Mouse (Mus musculus): ENCODE data around the gene Adgrv1.

DNA sequence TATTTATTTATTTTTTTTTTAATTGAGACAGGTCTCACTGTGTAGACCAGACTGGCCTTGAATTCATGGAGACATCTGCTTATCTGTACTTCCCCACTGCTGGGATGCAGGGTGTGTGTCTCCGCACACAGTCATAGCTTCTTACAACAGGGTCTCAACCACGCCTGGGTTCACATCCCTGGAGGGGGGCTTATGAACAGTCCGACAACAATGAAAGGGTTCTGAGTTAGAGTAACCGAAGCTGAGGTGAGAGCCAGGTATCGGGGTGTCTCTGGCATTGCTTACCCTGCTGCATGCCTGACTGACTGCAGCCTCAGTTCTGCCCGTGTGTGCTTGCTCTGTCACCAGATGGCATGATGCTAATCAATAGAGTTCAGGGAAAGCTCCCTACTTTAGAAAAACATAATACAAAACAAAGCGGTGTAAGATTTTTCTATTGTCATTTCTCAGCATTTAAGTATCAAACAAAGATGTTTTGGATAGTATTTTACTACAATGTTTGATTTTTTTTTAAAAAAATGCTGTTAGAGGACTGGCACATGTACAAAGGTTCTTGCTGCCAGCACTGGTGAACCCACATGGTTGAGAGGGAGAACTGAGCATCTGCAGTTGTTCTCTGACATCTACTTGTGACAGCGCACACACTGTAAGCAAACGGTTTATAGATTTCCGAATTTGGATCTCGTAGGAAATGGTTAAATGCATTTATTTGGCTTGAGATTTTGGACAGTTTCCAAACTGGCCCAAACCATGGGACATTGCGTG is 30.8 kb upstream of the Adgrv1 start:
- TF ChIP-seq CTCF (IDR thresholded peaks at IDR 0.05; ENCODE audit: low read depth, low read length) = no peak
- TF ChIP-seq POLR2A (IDR thresholded peaks at IDR 0.05; ENCODE audit: insufficient read depth, low read length) = no peak

Data from ES-Bruce4 (cell line).